Mouse (Mus musculus) heart, embryonic 11.5 days (tissue): ENCODE results near the gene Atic. TPM values are rescaled to one million over a fixed set of nuclear protein-coding genes. Genes with fewer than 3 reads are reported as not detected.
A peak's percentile ranks its signal among the peaks of the same experiment; 100 is the strongest.

Source experiments
- ATAC-seq: fragments of 200-750 bp; cut with Nextera tagmentation; replicated peaks from 2 replicates; pipeline ENCODE4 v1.8.0; 2017; ENCODE audit warnings: moderate library complexity; ENCODE audit not compliant: insufficient number of reproducible peaks, low FRiP score, low TSS enrichment
- H3K27ac ChIP-seq: fragments of 300-500 bp; sonication (generic); 2 replicates; pipeline ENCODE4 v1.5.1; 2014; ENCODE audit warnings: mild to moderate bottlenecking, low read depth, low read length
- H3K27me3 ChIP-seq: fragments of 300-500 bp; sonication (generic); 2 replicates; pipeline ENCODE4 v1.6.1; 2014; ENCODE audit warnings: mild to moderate bottlenecking, low read length, mixed read lengths; ENCODE audit not compliant: control insufficient read depth, insufficient read depth
- H3K36me3 ChIP-seq: fragments of 300-500 bp; sonication (generic); 2 replicates; pipeline ENCODE4 v1.6.1; 2014; ENCODE audit warnings: mild to moderate bottlenecking, low read length, moderate library complexity, mixed read lengths; ENCODE audit not compliant: control insufficient read depth, insufficient read depth
- H3K4me1 ChIP-seq: fragments of 300-500 bp; sonication (generic); 2 replicates; pipeline ENCODE4 v1.6.1; 2014; ENCODE audit warnings: low read length; ENCODE audit not compliant: control insufficient read depth, insufficient read depth
- H3K4me2 ChIP-seq: fragments of 300-500 bp; sonication (generic); 2 replicates; pipeline ENCODE4 v1.6.1; 2014; ENCODE audit warnings: mild to moderate bottlenecking, moderate library complexity
- H3K4me3 ChIP-seq: fragments of 300-500 bp; sonication (generic); 2 replicates; pipeline ENCODE4 v1.5.1; 2014; ENCODE audit warnings: low read depth, low read length
- H3K9ac ChIP-seq: fragments of 300-500 bp; sonication (generic); 2 replicates; pipeline ENCODE4 v1.6.1; 2014; ENCODE audit warnings: mild to moderate bottlenecking, low read depth, low read length, moderate library complexity
- H3K9me3 ChIP-seq: fragments of 300-500 bp; sonication (generic); replicated peaks from 2 replicates; pipeline ENCODE4 v1.6.1; 2016; ENCODE audit warnings: low read length; ENCODE audit not compliant: control insufficient read depth
- WGBS: fragments of 180-500 bp; shearing (Covaris S2); extraction: QIAGEN DNeasy Blood & Tissue Kit; methylation state at CpG from one replicate; pipeline ENCODE4 v1.1.7; 2014; ENCODE audit not compliant: insufficient replicate concordance; 5-methylcytosine and 5-hydroxymethylcytosine counted together
- polyA plus RNA-seq: library from polyadenylated mRNA; unstranded; fragments of >200 nt; fragmentation: Nextera tagmentation; extraction: Ambion mirVana; gene quantifications from 2 replicates; pipeline ENCODE4 v1.2.1, GENCODE M21; 2014

Atic gene
- 33.1 and 41.2 TPM in 2 replicates for polyA plus RNA-seq

- Histone ChIP-seq H3K27ac (peak within 1 kb of the TSS; percentile 73; the same call in 1 of the 2 replicates), H3K4me1 (peaks cover 8% of the 10 kb centered on the region; the same call in 1 of the 2 replicates), H3K4me2 (peak within 1 kb of the TSS; percentile 92), H3K9ac (peak within 1 kb of the TSS; percentile 91), H3K9me3 (no peaks in the 10 kb centered on the region), H3K4me3 (peak within 1 kb of the TSS; percentile 80), H3K27me3 (no peaks in the 10 kb centered on the region), H3K36me3 (peaks cover 15% of the 10 kb centered on the region)
- peak; percentile 100 for ATAC-seq
- WGBS = under 1% methylated on average over 55 of the region's 55 CpGs
Observed at GRCm38 (mm10) chr1:71556688-71557612, at the start of gene Atic. Gene Atic (plus strand): TSS chr1:71557150.

GRCm38 (mm10) chr1:71507251-71507650, 49.7 kb upstream of the Atic start:
- no peaks in the 10 kb centered on the region for H3K27me3 ChIP-seq
- no peak overlapping the region for H3K9ac ChIP-seq
- H3K36me3 ChIP-seq = no peaks in the 10 kb centered on the region
- no peak overlapping the region for H3K4me2 ChIP-seq
- no peak overlapping the region for H3K27ac ChIP-seq
- no peak overlapping the region for H3K4me3 ChIP-seq
- no peaks in the 10 kb centered on the region for H3K4me1 ChIP-seq
- no peaks in the 10 kb centered on the region for H3K9me3 ChIP-seq
- WGBS = 14% methylated on average over 9 of the region's 9 CpGs
- ATAC-seq = no peak

GRCm38 (mm10) chr1:71515041-71515440, 41.9 kb upstream of the Atic start:
- H3K27ac ChIP-seq = no peak overlapping the region
- H3K4me3 ChIP-seq = no peak overlapping the region
- H3K4me1 ChIP-seq = no peaks in the 10 kb centered on the region
- no peak for ATAC-seq
- H3K27me3 ChIP-seq = no peaks in the 10 kb centered on the region
- 78% methylated on average over 4 of the region's 4 CpGs for WGBS
- no peak overlapping the region for H3K4me2 ChIP-seq
- no peaks in the 10 kb centered on the region for H3K36me3 ChIP-seq
- H3K9me3 ChIP-seq = 0 out of 2 replicates have a peak, but pooled peaks cover 2% of the 10 kb centered on the region
- H3K9ac ChIP-seq = no peak overlapping the region

GRCm38 (mm10) chr1:71528808-71529648, 27.9 kb upstream of the Atic start:
- no peak for ATAC-seq
- H3K4me2 ChIP-seq = no peak overlapping the region
- no peaks in the 10 kb centered on the region for H3K9me3 ChIP-seq
- 84% methylated on average over 18 of the region's 18 CpGs for WGBS
- H3K4me3 ChIP-seq = no peak overlapping the region
- H3K27me3 ChIP-seq = no peaks in the 10 kb centered on the region
- H3K36me3 ChIP-seq = no peaks in the 10 kb centered on the region
- no peak overlapping the region for H3K27ac ChIP-seq
- H3K4me1 ChIP-seq = no peaks in the 10 kb centered on the region
- no peak overlapping the region for H3K9ac ChIP-seq

GRCm38 (mm10) chr1:71530779-71531178, 26.2 kb upstream of the Atic start:
- Histone ChIP-seq H3K36me3 (no peaks in the 10 kb centered on the region), H3K4me2 (no peak overlapping the region), H3K27me3 (no peaks in the 10 kb centered on the region), H3K9ac (no peak overlapping the region), H3K9me3 (no peaks in the 10 kb centered on the region), H3K4me3 (no peak overlapping the region), H3K27ac (no peak overlapping the region), H3K4me1 (no peaks in the 10 kb centered on the region)
- ATAC-seq = no peak
- WGBS = 75% methylated on average over 2 of the region's 2 CpGs

DNA sequence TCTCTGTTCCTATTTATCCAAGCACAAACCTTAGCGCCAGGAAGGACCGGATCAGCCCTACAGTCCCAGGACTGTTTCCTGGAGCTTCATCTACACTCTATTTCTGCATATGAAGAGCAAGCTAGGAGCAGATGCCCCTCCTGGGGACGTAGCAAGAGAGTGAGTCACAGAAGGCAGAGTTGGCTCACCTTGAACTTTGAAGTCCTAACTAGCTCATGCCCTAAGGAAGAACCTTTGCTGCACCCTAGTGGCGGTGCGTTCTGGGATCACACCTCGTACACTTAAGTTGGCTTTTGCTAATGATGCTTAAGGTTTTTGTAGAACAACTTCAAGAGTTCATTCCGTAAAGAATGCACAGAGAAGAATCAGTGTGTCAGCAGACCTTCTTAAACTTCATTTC, 25.3 kb upstream of the Atic start:
- Histone ChIP-seq H3K36me3 (no peaks in the 10 kb centered on the region), H3K4me1 (no peaks in the 10 kb centered on the region), H3K4me3 (no peak overlapping the region), H3K9ac (no peak overlapping the region), H3K27me3 (no peaks in the 10 kb centered on the region), H3K4me2 (no peak overlapping the region), H3K9me3 (no peaks in the 10 kb centered on the region), H3K27ac (no peak overlapping the region)
- ATAC-seq = no peak
- WGBS = 19% methylated on average over 7 of the region's 7 CpGs

DNA sequence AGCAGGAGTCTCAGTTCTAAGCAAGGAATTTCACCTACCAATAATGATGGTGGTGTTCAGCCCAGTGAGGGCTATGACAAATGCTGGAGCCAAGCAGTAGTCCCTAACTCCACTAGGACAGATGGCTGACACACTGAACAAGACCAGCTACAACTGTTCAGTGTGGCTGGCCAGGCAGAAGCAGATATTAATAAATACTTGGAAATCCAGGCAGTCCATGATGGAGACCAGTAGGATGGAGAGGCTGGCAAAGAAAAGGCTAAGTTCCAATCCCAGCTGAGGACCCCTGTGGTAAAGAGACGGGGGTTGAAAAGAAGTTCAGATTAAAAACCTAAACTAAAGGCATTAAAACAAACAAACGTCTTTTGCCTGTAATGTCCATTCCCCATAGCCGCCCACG, 17.3 kb upstream of the Atic start:
- no peak overlapping the region for H3K27ac ChIP-seq
- no peaks in the 10 kb centered on the region for H3K36me3 ChIP-seq
- no peaks in the 10 kb centered on the region; the same call in 1 of the 2 replicates for H3K9me3 ChIP-seq
- no peak overlapping the region for H3K4me3 ChIP-seq
- H3K27me3 ChIP-seq = no peaks in the 10 kb centered on the region
- H3K9ac ChIP-seq = no peak overlapping the region
- WGBS = 80% methylated on average over 4 of the region's 4 CpGs
- H3K4me1 ChIP-seq = no peaks in the 10 kb centered on the region
- H3K4me2 ChIP-seq = no peak overlapping the region
- no peak for ATAC-seq

GRCm38 (mm10) chr1:71540437-71540836, 16.5 kb upstream of the Atic start:
- no peak overlapping the region for H3K9ac ChIP-seq
- no peaks in the 10 kb centered on the region for H3K27me3 ChIP-seq
- no peak overlapping the region for H3K4me2 ChIP-seq
- no peak overlapping the region for H3K4me3 ChIP-seq
- no peaks in the 10 kb centered on the region for H3K4me1 ChIP-seq
- WGBS = 74% methylated on average over 3 of the region's 3 CpGs
- no peak for ATAC-seq
- H3K9me3 ChIP-seq = no peaks in the 10 kb centered on the region; the same call in 1 of the 2 replicates
- no peak overlapping the region for H3K27ac ChIP-seq
- no peaks in the 10 kb centered on the region for H3K36me3 ChIP-seq
